In the genomic region with DNA sequence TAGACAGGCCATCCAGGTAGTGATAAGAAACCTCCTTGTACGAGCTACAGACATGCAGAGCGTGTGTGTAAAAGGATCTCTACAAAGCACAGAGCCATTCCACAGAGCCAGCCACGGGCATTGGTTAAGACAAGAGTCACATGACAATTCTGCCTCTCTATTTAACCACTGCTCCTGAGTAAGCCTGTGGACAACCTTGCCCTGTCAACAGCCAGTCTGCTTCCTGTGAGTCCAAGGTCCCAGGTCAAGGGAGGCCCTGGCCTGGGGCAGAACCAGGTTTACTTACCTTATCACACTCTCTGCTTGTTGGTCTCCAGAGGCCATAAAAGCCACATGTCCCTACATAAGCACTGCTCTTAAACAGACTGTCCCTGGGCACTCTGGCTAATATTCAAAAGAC, we compare ENCODE assay signal across 19 mouse cellular contexts.
DNase-seq lines count a peak whose midpoint lies in the region; ATAC-seq and TF ChIP-seq lines count a peak whose summit lies in the region.
"Had no signal": no experiment of that assay in that cellular context is flagged by ENCODE, and none has a peak within 500 bp of the region (broad histone marks: within the 10 kb centered on the region; RNA-seq: fewer than 3 reads in every experiment).

No protein-coding gene starts in this region.

- H3K36me3 ChIP-seq in heart, embryonic 14.5 days (ENCODE audit: control insufficient read depth, insufficient read depth, low read length): no peaks in the 10 kb centered on the region
- H3K36me3 ChIP-seq in heart, embryonic 10.5 days: peaks cover 2% of the 10 kb centered on the region; the same call in 1 of the 2 replicates
- H3K36me3 ChIP-seq in lung, postnatal 0 days (ENCODE audit: insufficient read depth, low read length): no peaks in the 10 kb centered on the region
- no peaks in the 10 kb centered on the region for H3K36me3 ChIP-seq in liver, embryonic 15.5 days (replicated peaks)
- H3K36me3 ChIP-seq: limb, embryonic 15.5 days; neural tube, embryonic 15.5 days had no signal

- H3K27ac ChIP-seq in heart, embryonic 14.5 days (replicated peaks in 1 of 2; ENCODE audit: control insufficient read depth in 1 of 2, insufficient read depth in 1 of 2, low read depth in 2 of 2, low read length in 2 of 2): no peak overlapping the region; a peak in 1 of 4 replicates
- H3K27ac ChIP-seq in heart, embryonic 10.5 days: no peak overlapping the region
- H3K27ac ChIP-seq in lung, postnatal 0 days (ENCODE audit: low read length): no peak overlapping the region
- H3K27ac ChIP-seq in liver, embryonic 15.5 days (replicated peaks): peak overlapping the region; percentile 55; the same call in 1 of the 2 replicates
- H3K27ac ChIP-seq: heart, adult 2 months; hindbrain, embryonic 10.5 days; limb, embryonic 15.5 days; neural tube, embryonic 15.5 days had no signal

- peaks cover 10 to 12% of the 10 kb centered on the region in 2 experiments; a peak in 3 of 4 replicates for H3K4me1 ChIP-seq in heart, embryonic 14.5 days (ENCODE audit: control insufficient read depth in 2 of 2, insufficient read depth in 2 of 2, low read length in 2 of 2)
- H3K4me1 ChIP-seq in heart, embryonic 10.5 days: peaks cover 30% of the 10 kb centered on the region
- H3K4me1 ChIP-seq in lung, postnatal 0 days (ENCODE audit: insufficient read depth, low read depth, low read length): no peaks in the 10 kb centered on the region
- H3K4me1 ChIP-seq in liver, embryonic 15.5 days (replicated peaks): no peaks in the 10 kb centered on the region; the same call in 1 of the 2 replicates

- no peak for TF ChIP-seq EP300 in lung, postnatal 0 days (IDR thresholded peaks at IDR 0.05)

- H3K9me3 ChIP-seq in heart, embryonic 14.5 days (ENCODE audit: control insufficient read depth, low read length): no peaks in the 10 kb centered on the region
- H3K9me3 ChIP-seq in heart, embryonic 10.5 days: no peaks in the 10 kb centered on the region
- no peaks in the 10 kb centered on the region for H3K9me3 ChIP-seq in lung, postnatal 0 days (ENCODE audit: low read length)
- no peaks in the 10 kb centered on the region for H3K9me3 ChIP-seq in liver, embryonic 15.5 days (replicated peaks)
- H3K9me3 ChIP-seq: hindbrain, embryonic 10.5 days; limb, embryonic 15.5 days; neural tube, embryonic 15.5 days had no signal

- H3K4me3 ChIP-seq in heart, embryonic 14.5 days (ENCODE audit: control insufficient read depth in 1 of 2, insufficient read depth in 1 of 2, low read depth in 1 of 2, low read length in 2 of 2): no peak overlapping the region
- H3K4me3 ChIP-seq in heart, embryonic 10.5 days: no peak overlapping the region
- H3K4me3 ChIP-seq in lung, postnatal 0 days (ENCODE audit: low read depth, low read length): no peak overlapping the region
- no peak overlapping the region for H3K4me3 ChIP-seq in liver, embryonic 15.5 days (replicated peaks)
- H3K4me3 ChIP-seq: heart, adult 2 months; hindbrain, embryonic 10.5 days; limb, embryonic 15.5 days; neural tube, embryonic 15.5 days had no signal

- no peak overlapping the region for H3K4me2 ChIP-seq in heart, embryonic 14.5 days (ENCODE audit: low read length)
- no peak overlapping the region for H3K4me2 ChIP-seq in lung, postnatal 0 days (replicated peaks; ENCODE audit: low read depth, low read length)
- no peak overlapping the region for H3K4me2 ChIP-seq in liver, embryonic 15.5 days
- H3K4me2 ChIP-seq: limb, embryonic 15.5 days; midbrain, embryonic 11.5 days; neural tube, embryonic 15.5 days had no signal

- WGBS in heart, embryonic 14.5 days: 15% methylated on average over 3 of the region's 3 CpGs
- WGBS in heart, embryonic 10.5 days: 35% methylated on average over 3 of the region's 3 CpGs
- WGBS in lung, postnatal 0 days: 52% methylated on average over 3 of the region's 3 CpGs
- 39% methylated on average over 3 of the region's 3 CpGs for WGBS in liver, embryonic 15.5 days (ENCODE audit: insufficient replicate concordance)

- no peak for TF ChIP-seq CTCF in lung, postnatal 0 days (IDR thresholded peaks at IDR 0.05)

- ATAC-seq in heart, embryonic 14.5 days (ENCODE audit: insufficient number of reproducible peaks, insufficient read depth, low FRiP score, low read depth): peak; percentile 22; the same call in 1 of the 2 replicates
- peak; percentile 52; the same call in 1 of the 2 replicates for ATAC-seq in lung, postnatal 0 days
- peak; percentile 91 for ATAC-seq in liver, embryonic 15.5 days (ENCODE audit: insufficient read depth)
- ATAC-seq: forebrain, embryonic 14.5 days; inflammation-experienced regulatory T-cells, adult 6 months had no signal

- H3K9ac ChIP-seq in heart, embryonic 14.5 days (ENCODE audit: low read length): no peak overlapping the region
- H3K9ac ChIP-seq in lung, postnatal 0 days (replicated peaks; ENCODE audit: low read depth): no peak overlapping the region
- H3K9ac ChIP-seq in liver, embryonic 15.5 days: no peak overlapping the region
- H3K9ac ChIP-seq: limb, embryonic 15.5 days; neural tube, embryonic 15.5 days had no signal

- DNase-seq in heart, embryonic 10.5 days (ENCODE audit: low spot score): no peak
- DNase-seq in lung, postnatal 0 days (ENCODE audit: low spot score): no peak
- no peak for DNase-seq in lung, postnatal 10 days
- DNase-seq in frontal cortex, adult 2 months (ENCODE audit: extremely low spot score in 1 of 2, low spot score in 1 of 2): no peak
- no peak for DNase-seq in ovary, postnatal 10 days (ENCODE audit: low spot score)
- no peak for DNase-seq in urinary bladder, postnatal 10 days (ENCODE audit: low spot score)
- DNase-seq: adrenal gland, postnatal 25 days; cerebellum, adult 9-11 months; heart, adult 2 months; lung, postnatal 4 days; right cerebral cortex, adult 18-20 months had no signal

- H3K27me3 ChIP-seq in heart, embryonic 14.5 days (ENCODE audit: control insufficient read depth, insufficient read depth, low read length): no peaks in the 10 kb centered on the region
- H3K27me3 ChIP-seq in heart, embryonic 10.5 days (ENCODE audit: insufficient read depth, poor library complexity, severe bottlenecking): no peaks in the 10 kb centered on the region
- no peaks in the 10 kb centered on the region for H3K27me3 ChIP-seq in lung, postnatal 0 days (replicated peaks; ENCODE audit: insufficient read depth, low read length)
- no peaks in the 10 kb centered on the region for H3K27me3 ChIP-seq in liver, embryonic 15.5 days
- H3K27me3 ChIP-seq: limb, embryonic 15.5 days; neural tube, embryonic 15.5 days had no signal

Comparison
In these comparisons a context has a peak if more than half of its experiments do, and no peak if none do; other contexts are left out.
1. ATAC-seq: peak in every context shown above with its lines; median percentile 91 in liver, embryonic 15.5 days; 52 in lung, postnatal 0 days; 22 in heart, embryonic 14.5 days.